Mouse (Mus musculus): ENCODE data around the gene Dusp7.

DNA sequence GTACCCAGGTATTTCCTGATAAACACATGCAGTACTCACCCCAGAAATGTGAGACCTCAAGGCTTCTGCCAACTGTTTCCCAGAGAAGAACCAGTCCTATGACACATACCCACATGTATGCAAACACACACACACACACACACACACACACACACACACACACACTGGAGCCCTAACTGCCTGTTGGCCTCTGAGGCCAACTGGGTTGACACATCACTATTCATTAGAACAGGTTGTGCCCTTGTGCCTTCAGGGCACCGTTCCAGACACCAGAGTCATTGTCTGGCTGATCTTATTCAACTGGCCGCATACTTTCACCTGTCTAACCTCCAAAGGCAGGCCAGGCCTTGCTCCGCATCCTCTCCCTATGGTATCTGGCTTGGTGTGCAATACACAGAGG lies 43.8 kb downstream of the Dusp7 start:
- TF ChIP-seq CTCF (IDR thresholded peaks at IDR 0.05; ENCODE audit: borderline replicate concordance, insufficient read depth, low read length) (no peak), POLR2A (IDR thresholded peaks at IDR 0.05; ENCODE audit: low read depth, low read length) (no peak)
